Mouse (Mus musculus): Measurements from ENCODE around the gene Mthfd1l.
"Not testable (repeated sequence)": the region's sequence is repeated elsewhere in the genome, so short reads cannot be mapped to it uniquely, and the experiment has no call there.

The Mthfd1l gene

DNA sequence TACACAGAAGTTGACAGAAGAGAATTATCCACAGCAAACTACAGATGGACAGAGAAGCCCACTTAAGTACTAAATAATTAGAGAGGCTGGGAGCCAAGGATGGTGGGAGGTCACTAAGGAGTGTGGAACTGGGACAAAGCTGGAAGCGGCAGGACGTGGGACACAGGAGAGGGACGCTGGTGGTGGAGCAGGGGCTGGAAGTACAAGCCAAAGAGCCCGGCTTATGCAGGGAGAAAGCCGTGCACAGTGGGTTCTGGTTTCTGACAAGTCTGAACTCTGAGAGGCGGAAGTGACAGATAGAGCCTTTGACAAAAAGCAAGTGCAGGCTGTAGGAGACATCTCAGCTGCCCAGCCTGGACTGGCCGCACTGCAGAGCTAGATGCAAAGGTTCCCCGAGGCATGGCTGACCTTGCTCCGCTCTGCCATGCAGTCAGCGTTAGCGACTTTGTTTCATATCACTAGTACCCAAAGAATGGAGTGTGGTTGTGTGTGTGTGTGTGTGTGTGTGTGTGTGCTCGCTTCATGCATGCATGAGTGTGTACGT lies 187.4 kb downstream of the Mthfd1l start:
- in situ Hi-C loops (cut with MboI; ENCODE audit: low pct_unique_long_range_greater_than_20kb in 1 of 2, low sequenced_read_pairs in 2 of 2, unreplicated experiment in 1 of 2): loop anchor here in 1 of 2 experiments (10.0 kb wide), 1 partner anchor 174 kb away; no protein-coding TSS in a partner anchor

DNA sequence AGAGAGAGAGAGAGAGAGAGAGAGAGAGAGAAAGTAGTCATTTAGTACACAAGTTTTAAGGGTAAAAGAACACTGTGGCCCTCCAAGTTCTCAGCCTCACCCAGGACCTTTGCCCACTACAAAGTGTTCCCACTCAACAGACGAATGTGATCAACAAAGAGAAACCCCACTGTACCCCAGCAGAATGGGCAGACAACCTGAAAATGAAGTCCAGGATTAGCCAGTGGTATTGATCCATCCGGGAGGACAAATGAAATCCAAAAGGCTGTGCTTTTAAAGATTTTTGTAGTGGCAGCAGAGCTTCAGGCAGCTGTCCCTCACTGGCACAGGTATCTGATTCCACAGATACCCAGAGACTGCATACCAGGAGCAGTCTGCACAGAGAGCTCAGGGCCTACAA lies 189.1 kb downstream of the Mthfd1l start:
- in situ Hi-C loops (cut with MboI; ENCODE audit: low pct_unique_long_range_greater_than_20kb in 1 of 2, low sequenced_read_pairs in 2 of 2, unreplicated experiment in 1 of 2): loop anchor here in 1 of 2 experiments (10.0 kb wide), 1 partner anchor 173 kb away; no protein-coding TSS in a partner anchor

GRCm38 (mm10) chr10:4162976-4163375 lies 190.1 kb downstream of the Mthfd1l start:
- in situ Hi-C loops (cut with MboI; ENCODE audit: low pct_unique_long_range_greater_than_20kb in 1 of 2, low sequenced_read_pairs in 2 of 2, unreplicated experiment in 1 of 2): loop anchor here in 1 of 2 experiments (10.0 kb wide), 1 partner anchor 172 kb away; no protein-coding TSS in a partner anchor

- in situ Hi-C loops (cut with MboI; ENCODE audit: low pct_unique_long_range_greater_than_20kb in 1 of 2, low sequenced_read_pairs in 2 of 2, unreplicated experiment in 1 of 2): loop anchor here in 1 of 2 experiments (10.0 kb wide), 1 partner anchor 170 kb away; no protein-coding TSS in a partner anchor
Measured at GRCm38 (mm10) chr10:4164681-4165080, 191.8 kb downstream of the Mthfd1l start.

DNA sequence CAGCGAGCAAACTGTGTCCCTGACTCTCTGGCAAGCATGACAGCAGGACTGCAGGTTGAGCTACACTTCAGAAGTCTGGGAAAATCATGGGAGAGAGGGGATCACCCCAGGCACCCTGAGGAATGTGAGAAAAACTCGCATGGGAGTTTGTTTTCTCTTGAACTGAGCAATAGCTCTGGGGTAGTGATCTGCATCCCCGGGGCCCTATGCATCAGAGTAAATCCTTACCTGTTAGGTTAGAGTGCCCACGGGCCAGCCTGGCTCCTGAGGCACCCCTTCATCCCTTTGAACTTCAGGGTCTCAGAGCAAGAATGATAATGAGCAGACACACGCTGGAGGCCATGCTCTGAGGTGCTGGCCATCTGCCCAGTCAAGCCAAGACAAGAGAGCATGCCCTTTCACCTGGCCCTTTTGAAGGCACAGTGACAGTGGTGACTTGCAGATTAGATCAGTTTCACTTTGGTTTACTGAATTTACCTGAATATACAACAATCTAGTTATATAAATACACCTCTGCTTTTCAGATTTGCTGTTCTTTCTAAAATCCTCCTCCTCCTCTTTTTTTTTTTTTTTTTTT lies 195.4 kb downstream of the Mthfd1l start:
- in situ Hi-C loops (cut with MboI; ENCODE audit: low pct_unique_long_range_greater_than_20kb in 1 of 2, low sequenced_read_pairs in 2 of 2, unreplicated experiment in 1 of 2): loop anchor here in 1 of 2 experiments (10.0 kb wide), 1 partner anchor 166 kb away; no protein-coding TSS in a partner anchor

- in situ Hi-C loops (cut with MboI; ENCODE audit: low pct_unique_long_range_greater_than_20kb in 1 of 2, low sequenced_read_pairs in 2 of 2, unreplicated experiment in 1 of 2): no loop called here
Measured at GRCm38 (mm10) chr10:4174229-4174628, 201.3 kb downstream of the Mthfd1l start.

- in situ Hi-C loops (cut with MboI; ENCODE audit: low pct_unique_long_range_greater_than_20kb in 1 of 2, low sequenced_read_pairs in 2 of 2, unreplicated experiment in 1 of 2): no loop called here
Measured at GRCm38 (mm10) chr10:4174717-4175116, 201.8 kb downstream of the Mthfd1l start.

GRCm38 (mm10) chr10:4177285-4177684 lies 204.4 kb downstream of the Mthfd1l start:
- in situ Hi-C loops (cut with MboI; ENCODE audit: low pct_unique_long_range_greater_than_20kb in 1 of 2, low sequenced_read_pairs in 2 of 2, unreplicated experiment in 1 of 2): no loop called here

DNA sequence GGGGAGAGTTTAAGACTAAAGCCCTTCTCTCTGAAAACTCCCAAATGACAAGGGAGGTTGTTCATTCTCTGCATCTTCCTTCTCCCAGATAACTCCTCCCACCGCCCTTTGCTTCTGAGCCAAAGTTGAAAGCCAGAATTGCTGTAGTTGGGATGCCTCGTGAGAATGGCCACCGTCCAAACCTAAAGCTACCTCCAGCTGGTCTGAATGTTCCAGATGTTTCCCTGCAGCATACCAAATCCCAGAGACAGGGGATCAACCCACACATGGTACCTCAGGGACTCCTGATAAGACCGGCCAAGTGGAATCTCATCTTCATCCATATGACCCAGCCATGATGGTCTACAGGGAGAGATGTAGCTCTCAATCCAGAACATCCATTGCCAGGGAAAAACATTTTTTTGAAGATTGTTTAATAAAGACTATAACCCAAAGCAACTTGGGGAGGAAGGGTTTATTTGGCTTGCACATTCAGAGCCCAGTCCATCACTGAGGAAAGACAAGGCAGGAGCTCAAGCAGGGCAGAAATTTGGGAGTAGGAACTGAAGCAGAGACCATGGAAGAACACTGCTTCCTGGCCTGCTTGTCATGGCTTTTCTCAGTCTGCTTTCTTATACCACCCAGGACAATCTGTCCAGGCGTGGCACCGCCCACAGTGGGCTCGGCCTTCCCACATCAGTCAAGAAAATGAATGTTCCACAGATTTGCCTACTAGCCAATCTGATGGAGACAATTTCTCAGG lies 206.3 kb downstream of the Mthfd1l start:
- in situ Hi-C loops (cut with MboI; ENCODE audit: low pct_unique_long_range_greater_than_20kb in 1 of 2, low sequenced_read_pairs in 2 of 2, unreplicated experiment in 1 of 2): no loop called here

GRCm38 (mm10) chr10:4181953-4182352 lies 209.0 kb downstream of the Mthfd1l start:
- in situ Hi-C loops (cut with MboI; ENCODE audit: low pct_unique_long_range_greater_than_20kb in 1 of 2, low sequenced_read_pairs in 2 of 2, unreplicated experiment in 1 of 2): no loop called here

- in situ Hi-C loops (cut with MboI; ENCODE audit: low pct_unique_long_range_greater_than_20kb in 1 of 2, low sequenced_read_pairs in 2 of 2, unreplicated experiment in 1 of 2): no loop called here
Measured at GRCm38 (mm10) chr10:4182406-4182805, 209.5 kb downstream of the Mthfd1l start.

DNA sequence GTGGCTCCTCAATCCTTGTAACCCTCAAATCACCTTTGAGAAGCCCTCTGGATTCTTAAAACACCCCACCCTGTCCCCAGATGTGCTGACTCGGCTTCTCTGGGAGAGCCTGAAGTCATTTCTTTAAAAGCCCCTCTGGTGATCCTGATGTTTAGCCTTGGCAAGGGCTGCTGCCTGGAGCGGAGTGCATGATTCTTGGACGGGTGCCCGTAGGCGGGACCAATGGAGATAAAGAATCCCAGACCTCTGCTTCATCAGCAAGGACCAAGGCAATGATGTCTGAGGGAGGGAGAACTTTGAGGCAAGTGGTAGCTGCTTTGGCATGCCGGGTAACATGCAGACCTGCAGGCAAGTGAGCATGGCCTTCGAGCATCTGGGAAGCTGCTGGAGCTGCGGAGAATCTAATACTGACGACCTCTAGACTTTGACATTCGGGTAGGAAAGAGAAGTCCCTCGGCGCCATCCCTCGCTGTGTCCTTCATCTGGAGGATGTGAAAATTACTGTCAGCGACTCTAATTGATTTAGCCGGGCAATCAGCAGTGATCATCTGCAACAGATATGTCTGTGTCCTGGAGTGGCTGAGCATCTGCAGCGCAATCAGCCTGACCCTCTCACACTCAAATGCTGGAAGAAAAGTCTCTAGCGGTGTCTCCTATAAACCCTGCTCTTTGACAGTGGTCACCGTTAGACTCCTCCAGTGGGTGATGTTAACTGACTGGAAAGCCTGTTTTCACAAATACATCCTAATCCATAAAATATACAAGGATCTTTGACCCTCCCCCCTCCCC lies 215.9 kb downstream of the Mthfd1l start:
- in situ Hi-C loops (cut with MboI; ENCODE audit: low pct_unique_long_range_greater_than_20kb in 1 of 2, low sequenced_read_pairs in 2 of 2, unreplicated experiment in 1 of 2): no loop called here

DNA sequence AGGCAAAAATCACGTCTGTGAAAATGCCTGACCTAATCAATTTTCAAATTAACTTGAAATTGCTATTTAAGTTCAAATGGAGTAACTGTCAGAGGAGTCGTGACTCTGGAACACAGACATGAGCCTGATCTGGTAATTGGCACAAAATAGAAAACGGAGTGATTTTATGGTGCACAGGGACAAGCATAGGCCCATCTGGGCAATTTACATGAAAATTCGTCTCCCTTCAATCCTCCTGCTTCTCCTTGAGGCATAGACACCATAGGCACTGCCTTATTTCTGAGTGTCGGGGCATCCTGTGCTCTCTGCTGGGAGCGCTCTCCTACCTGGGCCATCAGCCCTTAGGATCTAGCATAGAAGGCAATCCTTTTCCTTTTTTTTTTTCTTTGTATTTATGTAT lies 216.5 kb downstream of the Mthfd1l start:
- in situ Hi-C loops (cut with MboI; ENCODE audit: low pct_unique_long_range_greater_than_20kb in 1 of 2, low sequenced_read_pairs in 2 of 2, unreplicated experiment in 1 of 2): no loop called here

- in situ Hi-C loops (cut with MboI; ENCODE audit: low pct_unique_long_range_greater_than_20kb in 1 of 2, low sequenced_read_pairs in 2 of 2, unreplicated experiment in 1 of 2): no loop called here
Measured at GRCm38 (mm10) chr10:4198978-4199377, 226.1 kb downstream of the Mthfd1l start.

GRCm38 (mm10) chr10:4199926-4200325 lies 227.0 kb downstream of the Mthfd1l start:
- in situ Hi-C loops (cut with MboI; ENCODE audit: low pct_unique_long_range_greater_than_20kb in 1 of 2, low sequenced_read_pairs in 2 of 2, unreplicated experiment in 1 of 2): no loop called here

GRCm38 (mm10) chr10:4200546-4201104 lies 227.7 kb downstream of the Mthfd1l start:
- in situ Hi-C loops (cut with MboI; ENCODE audit: low pct_unique_long_range_greater_than_20kb in 1 of 2, low sequenced_read_pairs in 2 of 2, unreplicated experiment in 1 of 2): no loop called here

GRCm38 (mm10) chr10:4201141-4201540 lies 228.2 kb downstream of the Mthfd1l start:
- in situ Hi-C loops (cut with MboI; ENCODE audit: low pct_unique_long_range_greater_than_20kb in 1 of 2, low sequenced_read_pairs in 2 of 2, unreplicated experiment in 1 of 2): no loop called here

- in situ Hi-C loops (cut with MboI; ENCODE audit: low pct_unique_long_range_greater_than_20kb in 1 of 2, low sequenced_read_pairs in 2 of 2, unreplicated experiment in 1 of 2): not testable (repeated sequence)
Measured at GRCm38 (mm10) chr10:4203651-4204050, 230.7 kb downstream of the Mthfd1l start.

Measured in mouse embryonic stem cell (cell line).